Mouse (Mus musculus) limb, embryonic 12.5 days (tissue): ENCODE measurements around the gene Nrf1. TPM values are rescaled to one million over a fixed set of nuclear protein-coding genes. Genes with fewer than 3 reads are reported as not detected.

Experiments
- ATAC-seq: fragments of 200-750 bp; cut with Nextera tagmentation; 2 replicates; pipeline ENCODE4 v1.8.0; 2017; ENCODE audit warnings: low read depth, moderate TSS enrichment; ENCODE audit not compliant: insufficient number of reproducible peaks, insufficient read depth, low FRiP score, low TSS enrichment
- H3K27ac ChIP-seq: fragments of 300-500 bp; sonication (generic); 2 replicates; pipeline ENCODE4 v1.5.1; 2016; ENCODE audit warnings: mild to moderate bottlenecking, moderate library complexity
- H3K27me3 ChIP-seq: fragments of 300-500 bp; sonication (generic); 2 replicates; pipeline ENCODE4 v1.6.1; 2016; ENCODE audit warnings: mild to moderate bottlenecking, moderate library complexity
- H3K36me3 ChIP-seq: fragments of 300-500 bp; sonication (generic); 2 replicates; pipeline ENCODE4 v1.6.1; 2016; ENCODE audit warnings: mild to moderate bottlenecking, moderate library complexity
- H3K4me1 ChIP-seq: fragments of 300-500 bp; sonication (generic); replicated peaks from 2 replicates; pipeline ENCODE4 v1.6.1; 2016
- H3K4me2 ChIP-seq: fragments of 300-500 bp; sonication (generic); 2 replicates; pipeline ENCODE4 v1.6.1; 2016; ENCODE audit warnings: mild to moderate bottlenecking, moderate library complexity
- H3K4me3 ChIP-seq: fragments of 300-500 bp; sonication (generic); replicated peaks from 2 replicates; pipeline ENCODE4 v1.5.1; 2016; ENCODE audit warnings: mild to moderate bottlenecking
- H3K9ac ChIP-seq: fragments of 300-500 bp; sonication (generic); replicated peaks from 2 replicates; pipeline ENCODE4 v1.6.1; 2016; ENCODE audit warnings: mild to moderate bottlenecking, moderate library complexity
- H3K9me3 ChIP-seq: fragments of 300-500 bp; sonication (generic); 2 replicates; pipeline ENCODE4 v1.6.1; 2016; ENCODE audit warnings: mild to moderate bottlenecking, moderate library complexity
- WGBS: fragments of 180-500 bp; shearing (Covaris S2); methylation state at CpG from one replicate; pipeline ENCODE4 v1.1.7; 2016; 5-methylcytosine and 5-hydroxymethylcytosine counted together
- polyA plus RNA-seq: library from polyadenylated mRNA; unstranded; fragments of >200 nt; fragmentation: Nextera tagmentation; extraction: Ambion mirVana; gene quantifications from 2 replicates; pipeline ENCODE4 v1.2.1, GENCODE M21; 2016

Gene Nrf1
- polyA plus RNA-seq, 1 experiment from 2014 or later = 75.7 TPM

DNA sequence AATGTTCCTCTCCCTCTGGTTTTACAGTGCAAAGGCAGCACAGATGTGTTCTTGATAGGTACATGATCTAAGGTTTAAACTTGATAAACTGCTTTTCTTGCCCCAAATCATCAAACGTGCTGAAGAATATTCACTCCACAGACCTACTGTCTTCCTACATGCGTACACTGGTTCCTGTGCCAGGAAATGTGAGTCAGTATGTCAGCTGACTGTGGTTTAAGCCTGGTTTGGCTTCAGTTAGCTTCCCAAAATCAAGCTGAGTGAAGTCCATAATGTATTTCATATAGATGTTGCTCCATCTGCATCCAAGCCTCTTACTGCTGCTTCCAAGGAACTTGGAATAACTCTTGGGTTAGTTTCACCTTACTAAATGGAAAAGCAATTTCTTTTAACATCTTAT lies 66.3 kb downstream of the Nrf1 start:
- Histone ChIP-seq H3K36me3 (peaks cover 86% of the 10 kb centered on the region), H3K4me3 (no peak overlapping the region), H3K27ac (no peak overlapping the region), H3K4me2 (no peak overlapping the region), H3K27me3 (no peaks in the 10 kb centered on the region), H3K9me3 (no peaks in the 10 kb centered on the region), H3K9ac (no peak overlapping the region), H3K4me1 (no peaks in the 10 kb centered on the region)
- ATAC-seq = no peak
- WGBS = 95% methylated on average over 2 of the region's 2 CpGs

- no peaks in the 10 kb centered on the region for H3K9me3 ChIP-seq
- peaks cover 83% of the 10 kb centered on the region for H3K36me3 ChIP-seq
- no peaks in the 10 kb centered on the region for H3K27me3 ChIP-seq
- H3K27ac ChIP-seq = peak overlapping the region; percentile 62
- no peak overlapping the region for H3K9ac ChIP-seq
- ATAC-seq = peak; percentile 37; the same call in 1 of the 2 replicates
- H3K4me1 ChIP-seq = 0 out of 2 replicates have a peak, but pooled peaks cover 8% of the 10 kb centered on the region
- WGBS = 51% methylated on average over 2 of the region's 2 CpGs
- no peak overlapping the region for H3K4me3 ChIP-seq
- no peak overlapping the region for H3K4me2 ChIP-seq
Measured at GRCm38 (mm10) chr6:30121152-30121551, 73.4 kb downstream of the Nrf1 start.

DNA sequence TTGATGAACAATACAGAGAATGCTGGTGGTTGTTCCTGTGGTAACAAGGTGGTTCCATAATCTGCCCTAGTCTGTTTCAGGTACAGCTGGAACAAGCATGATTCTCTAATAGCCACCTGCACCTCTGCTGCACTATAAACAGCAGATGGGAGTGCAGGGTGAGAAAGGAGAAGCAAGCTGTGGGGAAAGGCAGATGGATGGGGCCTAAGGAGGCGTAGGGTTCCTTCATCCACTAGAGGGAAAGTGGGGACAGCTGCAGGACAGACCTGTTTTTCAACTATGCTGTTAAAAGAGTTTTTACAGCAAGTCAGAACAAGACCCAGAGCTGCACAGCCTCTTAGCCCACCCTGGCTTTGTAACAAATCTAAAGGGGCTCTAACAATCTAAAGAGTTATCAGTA lies 73.8 kb downstream of the Nrf1 start:
- peak; percentile 63; the same call in 1 of the 2 replicates for ATAC-seq
- H3K9me3 ChIP-seq = no peaks in the 10 kb centered on the region
- no peak overlapping the region for H3K4me3 ChIP-seq
- H3K36me3 ChIP-seq = peaks cover 82% of the 10 kb centered on the region
- 47% methylated on average over 1 of the region's 1 CpGs for WGBS
- H3K4me2 ChIP-seq = no peak overlapping the region
- H3K9ac ChIP-seq = no peak overlapping the region
- H3K27ac ChIP-seq = peak overlapping the region; percentile 62
- H3K4me1 ChIP-seq = 0 out of 2 replicates have a peak, but pooled peaks cover 8% of the 10 kb centered on the region
- no peaks in the 10 kb centered on the region for H3K27me3 ChIP-seq

- H3K27ac ChIP-seq = no peak overlapping the region
- no peak for ATAC-seq
- no peak overlapping the region for H3K9ac ChIP-seq
- H3K4me2 ChIP-seq = no peak overlapping the region
- 88% methylated on average over 1 of the region's 1 CpGs for WGBS
- no peaks in the 10 kb centered on the region for H3K9me3 ChIP-seq
- peaks cover 84% of the 10 kb centered on the region for H3K36me3 ChIP-seq
- no peak overlapping the region for H3K4me3 ChIP-seq
- H3K4me1 ChIP-seq = 0 out of 2 replicates have a peak, but pooled peaks cover 8% of the 10 kb centered on the region
- no peaks in the 10 kb centered on the region for H3K27me3 ChIP-seq
Measured at GRCm38 (mm10) chr6:30123391-30123790, 75.6 kb downstream of the Nrf1 start.

DNA sequence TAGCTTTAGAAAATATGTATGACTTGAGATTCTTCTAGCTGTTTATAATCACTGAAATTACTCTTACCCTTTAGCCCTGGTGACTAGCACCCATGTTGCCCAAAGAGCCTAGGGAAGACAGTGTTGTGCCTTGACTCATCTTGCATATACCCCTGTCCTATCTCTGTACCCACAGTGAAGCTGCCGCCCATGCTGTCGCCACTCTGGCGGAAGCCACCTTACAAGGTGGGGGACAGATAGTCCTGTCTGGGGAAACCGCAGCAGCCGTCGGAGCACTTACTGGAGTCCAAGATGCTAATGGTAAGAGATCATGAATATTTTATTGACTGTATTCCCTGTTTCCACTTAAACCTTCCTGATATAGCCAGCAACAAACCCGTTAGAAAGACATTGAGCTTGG lies 78.3 kb downstream of the Nrf1 start:
- 95% methylated on average over 7 of the region's 7 CpGs for WGBS
- Histone ChIP-seq H3K9me3 (no peaks in the 10 kb centered on the region), H3K9ac (no peak overlapping the region), H3K4me1 (0 out of 2 replicates have a peak, but pooled peaks cover 4% of the 10 kb centered on the region), H3K27ac (no peak overlapping the region), H3K4me2 (no peak overlapping the region), H3K36me3 (peaks cover 77% of the 10 kb centered on the region), H3K27me3 (no peaks in the 10 kb centered on the region), H3K4me3 (no peak overlapping the region)
- no peak for ATAC-seq

- Histone ChIP-seq H3K9me3 (no peaks in the 10 kb centered on the region), H3K4me2 (no peak overlapping the region), H3K9ac (no peak overlapping the region), H3K4me3 (no peak overlapping the region), H3K27me3 (no peaks in the 10 kb centered on the region), H3K36me3 (peaks cover 74% of the 10 kb centered on the region), H3K4me1 (no peaks in the 10 kb centered on the region), H3K27ac (no peak overlapping the region)
- ATAC-seq = no peak
- 91% methylated on average over 9 of the region's 9 CpGs for WGBS
Measured at GRCm38 (mm10) chr6:30126766-30127165, 79.0 kb downstream of the Nrf1 start.

DNA sequence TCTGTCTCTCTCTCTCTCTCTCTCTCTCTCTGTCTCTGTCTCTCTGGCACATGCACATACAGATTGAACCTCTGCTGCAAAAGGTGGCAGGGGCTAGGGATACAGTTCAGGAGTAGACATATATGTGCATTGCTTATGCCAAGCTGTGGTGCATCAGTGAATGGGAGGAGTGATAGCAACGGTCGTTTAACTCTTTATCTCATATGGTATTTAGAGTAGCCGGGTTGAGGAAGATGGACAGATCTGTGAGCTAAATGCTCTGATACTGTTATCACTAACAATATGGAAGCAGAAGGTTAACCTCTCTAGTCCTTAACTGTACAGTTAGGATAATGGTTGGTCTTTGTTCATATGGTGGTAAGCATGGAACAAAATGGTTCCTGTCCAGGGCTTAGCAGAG lies 84.6 kb downstream of the Nrf1 start:
- H3K9me3 ChIP-seq = no peaks in the 10 kb centered on the region
- no peak overlapping the region for H3K4me2 ChIP-seq
- WGBS = 93% methylated on average over 3 of the region's 3 CpGs
- peaks cover 84% of the 10 kb centered on the region for H3K36me3 ChIP-seq
- ATAC-seq = no peak
- no peaks in the 10 kb centered on the region for H3K27me3 ChIP-seq
- H3K9ac ChIP-seq = no peak overlapping the region
- no peak overlapping the region for H3K27ac ChIP-seq
- no peaks in the 10 kb centered on the region for H3K4me1 ChIP-seq
- H3K4me3 ChIP-seq = no peak overlapping the region

GRCm38 (mm10) chr6:30135590-30135989 lies 87.8 kb downstream of the Nrf1 start:
- ATAC-seq = no peak
- Histone ChIP-seq H3K4me3 (no peak overlapping the region), H3K9ac (no peak overlapping the region), H3K27me3 (no peaks in the 10 kb centered on the region), H3K4me1 (no peaks in the 10 kb centered on the region), H3K36me3 (peaks cover 90% of the 10 kb centered on the region), H3K9me3 (no peaks in the 10 kb centered on the region), H3K27ac (no peak overlapping the region), H3K4me2 (no peak overlapping the region)
- whole genome bisulfite sequencing = 48% methylated on average over 3 of the region's 3 CpGs

DNA sequence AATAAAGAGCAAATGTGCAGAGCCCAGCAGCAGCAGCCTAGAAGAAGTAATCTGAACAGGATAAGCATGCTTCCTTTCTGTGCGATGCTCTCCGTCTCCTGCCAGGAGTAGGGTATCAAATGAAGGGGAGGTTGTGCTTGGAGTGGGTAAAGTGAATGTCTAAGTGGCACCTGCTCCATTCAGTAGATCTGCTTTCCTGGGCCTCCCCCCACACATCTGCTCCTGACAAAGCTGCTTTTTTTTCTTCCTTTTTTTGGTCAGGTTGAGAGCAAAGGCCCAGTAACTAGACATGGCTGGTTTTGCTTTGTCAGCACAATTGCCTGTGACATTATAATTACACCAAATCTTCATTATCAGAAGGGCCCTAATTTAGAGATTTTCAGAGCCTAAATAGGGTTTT lies 89.4 kb downstream of the Nrf1 start:
- Histone ChIP-seq H3K9me3 (no peaks in the 10 kb centered on the region), H3K4me1 (no peaks in the 10 kb centered on the region), H3K27me3 (no peaks in the 10 kb centered on the region), H3K36me3 (peaks cover 92% of the 10 kb centered on the region), H3K9ac (no peak overlapping the region), H3K4me2 (no peak overlapping the region), H3K4me3 (no peak overlapping the region), H3K27ac (no peak overlapping the region)
- WGBS = 70% methylated on average over 2 of the region's 2 CpGs
- no peak for ATAC-seq

- no peak overlapping the region for H3K27ac ChIP-seq
- no peaks in the 10 kb centered on the region for H3K27me3 ChIP-seq
- no peaks in the 10 kb centered on the region for H3K4me1 ChIP-seq
- no peak overlapping the region for H3K4me2 ChIP-seq
- H3K4me3 ChIP-seq = no peak overlapping the region
- no peaks in the 10 kb centered on the region for H3K9me3 ChIP-seq
- H3K36me3 ChIP-seq = peaks cover 95% of the 10 kb centered on the region
- H3K9ac ChIP-seq = no peak overlapping the region
- ATAC-seq = no peak
- WGBS = 86% methylated on average over 7 of the region's 7 CpGs
Measured at GRCm38 (mm10) chr6:30139329-30140045, 91.7 kb downstream of the Nrf1 start.

- Histone ChIP-seq H3K36me3 (peaks cover 75% of the 10 kb centered on the region), H3K4me1 (no peaks in the 10 kb centered on the region), H3K9ac (no peak overlapping the region), H3K27ac (no peak overlapping the region), H3K9me3 (no peaks in the 10 kb centered on the region), H3K4me3 (no peak overlapping the region), H3K4me2 (no peak overlapping the region), H3K27me3 (no peaks in the 10 kb centered on the region)
- ATAC-seq = no peak
- WGBS = 94% methylated on average over 4 of the region's 4 CpGs
Measured at GRCm38 (mm10) chr6:30143263-30143662, 95.5 kb downstream of the Nrf1 start.

GRCm38 (mm10) chr6:30147058-30147457 lies 99.3 kb downstream of the Nrf1 start:
- H3K27me3 ChIP-seq = no peaks in the 10 kb centered on the region
- WGBS = 47% methylated on average over 7 of the region's 7 CpGs
- H3K9ac ChIP-seq = no peak overlapping the region
- no peaks in the 10 kb centered on the region for H3K4me1 ChIP-seq
- no peak overlapping the region for H3K4me2 ChIP-seq
- H3K9me3 ChIP-seq = no peaks in the 10 kb centered on the region
- H3K36me3 ChIP-seq = peaks cover 58% of the 10 kb centered on the region
- H3K27ac ChIP-seq = no peak overlapping the region
- ATAC-seq = no peak
- H3K4me3 ChIP-seq = no peak overlapping the region
